30 mouse cellular contexts compared by ENCODE assay signal in genomic region chr9:67769401-67769800, GRCm38 (mm10). TPM values are rescaled to one million over a fixed set of nuclear protein-coding genes. Genes with fewer than 3 reads are reported as not detected.
"Had no signal": no experiment of that assay in that cellular context is flagged by ENCODE, and none has a peak within 500 bp of the region (broad histone marks: within the 10 kb centered on the region; RNA-seq: fewer than 3 reads in every experiment).

No protein-coding gene starts in this region.

- H3K9ac ChIP-seq: embryonic facial prominence, embryonic 12.5 days; embryonic facial prominence, embryonic 13.5 days; embryonic facial prominence, embryonic 15.5 days; forebrain, embryonic 12.5 days; forebrain, embryonic 13.5 days; forebrain, embryonic 15.5 days; forebrain, postnatal 0 days had no signal

- H3K36me3 ChIP-seq: embryonic facial prominence, embryonic 10.5 days; embryonic facial prominence, embryonic 12.5 days; embryonic facial prominence, embryonic 13.5 days; embryonic facial prominence, embryonic 15.5 days; forebrain, embryonic 10.5 days; forebrain, embryonic 12.5 days; forebrain, embryonic 15.5 days had no signal

- H3K9me3 ChIP-seq: embryonic facial prominence, embryonic 10.5 days; embryonic facial prominence, embryonic 12.5 days; embryonic facial prominence, embryonic 13.5 days; embryonic facial prominence, embryonic 15.5 days; forebrain, embryonic 10.5 days; forebrain, embryonic 12.5 days; forebrain, embryonic 13.5 days; forebrain, embryonic 15.5 days had no signal

- H3K4me1 ChIP-seq: embryonic facial prominence, embryonic 12.5 days; embryonic facial prominence, embryonic 13.5 days; embryonic facial prominence, embryonic 15.5 days; forebrain, embryonic 13.5 days; forebrain, embryonic 15.5 days had no signal

- H3K27ac ChIP-seq: embryonic facial prominence, embryonic 10.5 days; embryonic facial prominence, embryonic 12.5 days; embryonic facial prominence, embryonic 13.5 days; embryonic facial prominence, embryonic 15.5 days; forebrain, embryonic 10.5 days; forebrain, embryonic 12.5 days; forebrain, embryonic 13.5 days; forebrain, embryonic 15.5 days; gastrocnemius, adult 2 months had no signal

- DNase-seq: cerebellum, adult 2 months; cerebellum, adult 8-10 months; cerebellum, adult 9-10 months; cerebellum, adult 9-11 months; cerebellum, postnatal 10 days; cerebellum, postnatal 14 days; cerebellum, postnatal 25 days; cerebellum, postnatal 36 days; embryo, embryonic 11 days; forebrain, postnatal 0 days; gastrocnemius, adult 2 months; gastrocnemius, postnatal 10 days; gastrocnemius, postnatal 14 days; gastrocnemius, postnatal 25 days; gastrocnemius, postnatal 36 days; heart, adult 18-20 months had no signal

- H3K4me3 ChIP-seq: embryonic facial prominence, embryonic 10.5 days; embryonic facial prominence, embryonic 12.5 days; embryonic facial prominence, embryonic 13.5 days; embryonic facial prominence, embryonic 15.5 days; erythroblast, embryonic 14.5 days; forebrain, embryonic 10.5 days; forebrain, embryonic 12.5 days; forebrain, embryonic 13.5 days; forebrain, embryonic 15.5 days; gastrocnemius, adult 2 months had no signal

- H3K27me3 ChIP-seq: embryonic facial prominence, embryonic 12.5 days; embryonic facial prominence, embryonic 15.5 days; forebrain, embryonic 12.5 days; forebrain, embryonic 13.5 days; forebrain, embryonic 15.5 days had no signal

RNA-seq across cellular contexts. Expression of gene C2cd4b, which starts 10.2 kb away (rescaled TPM):
- total RNA-seq: common myeloid progenitor, adult 5-6 weeks; gastrocnemius, adult 18-20 months; gastrocnemius, adult 2 months; gastrocnemius, adult 8-10 months; gastrocnemius, postnatal 36 days; granulocyte monocyte progenitor cell, adult 5-6 weeks had no signal
- polyA plus RNA-seq: embryonic facial prominence, embryonic 11.5 days; erythroblast, embryonic 14.5 days; forebrain, embryonic 10.5 days had no signal
